Mouse (Mus musculus): ENCODE measurements around the gene Tardbp. TPM values are rescaled to one million over a fixed set of nuclear protein-coding genes. Genes with fewer than 3 reads are reported as not detected.

Tardbp gene
- total RNA-seq, 1 experiment from 2014 or later = 322 TPM

- no peak for ATAC-seq (ENCODE audit: extremely low read depth, insufficient number of reproducible peaks, low FRiP score, poor library complexity, severe bottlenecking)
Observed at GRCm38 (mm10) chr4:148581422-148581821, 45.4 kb downstream of the Tardbp start.

DNA sequence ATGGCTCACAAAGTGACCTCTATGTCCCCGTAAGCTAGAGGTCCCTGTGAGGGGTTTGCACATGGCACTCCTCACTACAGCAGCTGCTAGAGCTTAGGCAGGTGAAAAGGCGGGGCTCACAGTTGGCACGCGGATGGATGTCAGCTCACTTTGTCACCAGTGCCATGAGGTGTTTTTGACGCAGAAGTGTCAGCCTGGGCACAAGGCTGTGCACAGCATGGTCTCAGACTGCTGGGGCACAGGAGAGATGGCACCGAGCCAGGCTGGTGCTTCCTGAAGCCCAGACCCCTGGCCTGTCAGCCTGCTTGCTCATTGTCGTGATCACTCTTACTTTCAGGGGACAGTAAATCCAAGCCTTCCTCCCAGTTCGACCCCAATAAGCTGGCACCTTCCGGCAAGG is 46.1 kb downstream of the Tardbp start:
- no peak for ATAC-seq (ENCODE audit: extremely low read depth, insufficient number of reproducible peaks, low FRiP score, poor library complexity, severe bottlenecking)

GRCm38 (mm10) chr4:148573222-148573621 is 53.6 kb downstream of the Tardbp start:
- ATAC-seq (ENCODE audit: extremely low read depth, insufficient number of reproducible peaks, low FRiP score, poor library complexity, severe bottlenecking) = no peak

DNA sequence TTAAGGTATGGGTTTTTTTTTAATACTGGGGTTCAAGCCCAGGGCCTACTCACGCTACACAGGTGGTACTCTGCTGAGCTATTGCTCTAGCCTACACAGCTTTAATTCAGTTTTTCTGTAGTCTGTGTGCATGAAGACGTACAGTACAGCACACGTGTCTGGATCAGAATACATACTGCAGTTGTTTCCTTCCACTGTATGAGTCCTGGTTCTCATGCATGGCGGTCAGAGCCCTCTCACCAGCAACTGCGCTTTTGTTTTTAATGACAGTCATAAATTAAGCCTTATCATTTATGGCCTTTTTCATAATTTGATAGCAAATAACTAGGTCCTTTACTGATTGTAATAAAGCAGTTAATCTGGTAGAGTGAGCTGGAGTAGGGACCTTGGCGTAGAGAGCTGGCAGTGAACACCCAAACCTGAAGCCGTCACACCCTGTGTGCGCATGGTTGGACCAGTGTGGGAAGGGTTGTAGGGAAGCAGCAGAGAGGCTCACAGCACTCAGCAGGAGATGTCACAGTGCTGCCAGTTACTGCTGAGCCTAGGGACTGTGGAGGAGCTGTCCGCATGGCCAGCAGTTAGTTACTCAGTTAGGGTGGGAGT is 56.0 kb downstream of the Tardbp start:
- ATAC-seq (ENCODE audit: extremely low read depth, insufficient number of reproducible peaks, low FRiP score, poor library complexity, severe bottlenecking) = no peak

DNA sequence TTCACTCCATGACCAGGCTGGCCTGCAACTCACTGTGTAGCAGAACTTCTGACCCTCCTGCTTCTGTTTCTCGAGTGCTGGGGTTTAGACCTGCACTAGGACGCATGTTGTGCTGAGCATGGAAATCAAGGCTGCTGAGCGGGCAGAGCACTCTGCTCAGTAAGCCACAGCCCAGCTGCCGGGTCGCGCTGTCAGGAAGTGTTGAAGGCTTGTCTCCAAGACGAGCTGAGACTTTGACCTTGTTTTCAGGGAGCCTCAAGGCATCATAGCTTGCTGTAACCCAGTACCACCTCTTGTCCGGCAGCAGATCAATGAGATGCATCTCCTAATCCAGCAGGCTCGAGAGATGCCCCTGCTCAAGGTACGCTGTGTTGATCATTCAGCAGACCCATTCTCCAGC is 56.7 kb downstream of the Tardbp start:
- no peak for ATAC-seq (ENCODE audit: extremely low read depth, insufficient number of reproducible peaks, low FRiP score, poor library complexity, severe bottlenecking)

DNA sequence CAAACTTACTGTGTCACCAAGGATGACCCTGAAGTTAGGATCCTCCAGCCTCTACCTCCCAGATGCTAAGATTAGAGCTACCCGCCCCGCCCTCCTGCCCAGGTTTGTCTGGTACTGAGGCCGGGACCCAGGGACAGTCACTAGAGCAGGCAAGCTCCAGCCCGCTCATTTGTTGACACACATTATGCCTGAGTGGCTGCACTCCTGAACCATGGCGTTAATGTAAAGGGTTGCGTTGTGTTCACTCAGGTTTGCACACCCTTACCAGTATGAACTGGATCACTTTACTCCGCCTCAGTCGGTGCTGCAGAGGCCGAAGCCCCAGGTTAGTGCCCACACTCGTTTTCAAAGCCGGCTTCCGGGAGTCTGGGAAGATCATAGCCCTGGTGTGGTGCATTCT is 63.2 kb downstream of the Tardbp start:
- ATAC-seq (ENCODE audit: extremely low read depth, insufficient number of reproducible peaks, low FRiP score, poor library complexity, severe bottlenecking) = no peak

DNA sequence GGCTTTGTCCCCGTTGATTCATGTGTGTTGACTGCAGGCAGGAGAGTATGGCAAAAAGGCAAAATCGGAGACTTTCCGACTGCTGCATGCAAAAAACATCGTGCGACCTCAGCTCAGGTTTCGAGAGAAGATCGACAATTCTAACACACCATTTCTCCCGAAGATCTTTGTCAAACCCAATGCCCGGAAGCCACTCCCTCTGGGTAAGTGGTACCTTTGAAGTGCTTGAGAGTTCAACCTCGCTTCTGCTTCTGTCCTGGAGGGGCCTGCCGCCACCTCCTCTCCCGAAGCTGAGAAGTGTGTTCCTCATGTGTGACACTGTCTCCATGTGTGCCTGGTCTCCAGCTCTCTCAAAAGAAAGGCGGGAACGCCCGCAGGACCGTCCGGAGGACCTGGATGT is 64.1 kb downstream of the Tardbp start:
- ATAC-seq (ENCODE audit: extremely low read depth, insufficient number of reproducible peaks, low FRiP score, poor library complexity, severe bottlenecking) = no peak

Other genes with a start within 250 kb of the Tardbp start
- 8.3 and 8.6 TPM in 2 replicates for gene Ubiad1, start 182.2 kb downstream of the Tardbp start, total RNA-seq (2017)
- 20.4 and 21.1 TPM in 2 replicates for gene Mtor, start 178.4 kb downstream of the Tardbp start, total RNA-seq (2017)
- gene Angptl7, start 126.6 kb downstream of the Tardbp start, total RNA-seq (2017) = not detected in 2 replicates
- 61.1 and 65.9 TPM in 2 replicates for gene Exosc10, start 68.6 kb downstream of the Tardbp start, total RNA-seq (2017)
- gene Srm, start 35.5 kb downstream of the Tardbp start, total RNA-seq (2017) = 5.0 and 6.0 TPM in 2 replicates
- 0.37 and 0.70 TPM in 2 replicates for gene Masp2, start 24.5 kb downstream of the Tardbp start, total RNA-seq (2017)
- gene Gm572, start 16.3 kb upstream of the Tardbp start, total RNA-seq (2017) = 0.35 TPM in 1 of 2 replicates, not detected in the other
- 13.6 and 14.1 TPM in 2 replicates for gene Casz1, start 177.4 kb upstream of the Tardbp start, total RNA-seq (2017)

Measured in neutrophil, adult 5-6 weeks (primary cell).